Mouse (Mus musculus) liver, adult 2 months (tissue): ENCODE measurements around the gene Col12a1. TPM values are rescaled to one million over a fixed set of nuclear protein-coding genes. Genes with fewer than 3 reads are reported as not detected.
A peak's percentile ranks its signal among the peaks of the same experiment; 100 is the strongest.

Source experiments
- DNase-seq: peaks from one replicate; pipeline ENCODE4 v3.0.0-alpha.2; 2011; ENCODE audit warnings: low read depth, low spot score; ENCODE audit errors: extremely low read depth
- H3K27ac ChIP-seq: fragments of 200-500 bp; replicated peaks from 2 replicates; pipeline ENCODE4 v1.5.1; 2012; ENCODE audit warnings: low read depth, mild to moderate bottlenecking, control low read depth, inconsistent platforms, low read length; ENCODE audit not compliant: insufficient read depth
- H3K27me3 ChIP-seq: fragments of 200-500 bp; 2 replicates; pipeline ENCODE4 v1.6.1; 2012; ENCODE audit warnings: mild to moderate bottlenecking, moderate library complexity, low read length, inconsistent platforms; ENCODE audit not compliant: control insufficient read depth, insufficient read depth
- H3K36me3 ChIP-seq: fragments of 200-500 bp; 2 replicates; pipeline ENCODE4 v1.6.1; 2012; ENCODE audit warnings: low read length, inconsistent platforms; ENCODE audit not compliant: control insufficient read depth, insufficient read depth
- H3K4me1 ChIP-seq: fragments of 200-500 bp; 2 replicates; pipeline ENCODE4 v1.6.1; 2011; ENCODE audit warnings: low read length; ENCODE audit not compliant: control insufficient read depth, insufficient read depth
- H3K4me3 ChIP-seq: fragments of 200-500 bp; 2 replicates; pipeline ENCODE4 v1.5.1; 2011; ENCODE audit warnings: low read depth, mild to moderate bottlenecking, control low read depth, low read length, moderate library complexity; ENCODE audit not compliant: insufficient read depth
- H3K79me2 ChIP-seq: fragments of 200-500 bp; 2 replicates; pipeline ENCODE4 v1.6.1; 2012; ENCODE audit warnings: inconsistent platforms, mild to moderate bottlenecking, low read length, moderate library complexity; ENCODE audit not compliant: control insufficient read depth, insufficient read depth
- H3K9ac ChIP-seq: fragments of 200-500 bp; 2 replicates; pipeline ENCODE4 v1.6.1; 2012; ENCODE audit warnings: low read depth, mild to moderate bottlenecking, control low read depth, inconsistent platforms, low read length
- CTCF ChIP-seq: fragments of 200-500 bp; IDR thresholded peaks from 2 replicates; pipeline ENCODE4 v1.5.1; 2011; ENCODE audit warnings: low read depth, low read length, control low read depth
- POLR2A ChIP-seq: fragments of 200-500 bp; IDR thresholded peaks from 2 replicates; pipeline ENCODE4 v1.6.1; 2011; ENCODE audit warnings: low read length, control low read depth; ENCODE audit not compliant: insufficient read depth; ENCODE audit errors: extremely low read depth
- WGBS: fragments of 180-500 bp; shearing (Covaris S2); methylation state at CpG from one replicate; pipeline ENCODE4 v1.1.7; 2018; 5-methylcytosine and 5-hydroxymethylcytosine counted together
- polyA plus RNA-seq: library from polyadenylated mRNA; depleted of rRNA; stranded (reverse); fragments of >200 nt; gene quantifications from 2 replicates; pipeline ENCODE4 v1.2.3, GENCODE M21; 2012
- total RNA-seq: library from RNA; depleted of rRNA; stranded (reverse); fragments of >200 nt; gene quantifications from 2 replicates; pipeline ENCODE4 v1.2.3, GENCODE M21; 2014

Gene Col12a1
- total and polyA plus RNA-seq, 2 experiments, result 1.0 to 1.8 TPM

DNA sequence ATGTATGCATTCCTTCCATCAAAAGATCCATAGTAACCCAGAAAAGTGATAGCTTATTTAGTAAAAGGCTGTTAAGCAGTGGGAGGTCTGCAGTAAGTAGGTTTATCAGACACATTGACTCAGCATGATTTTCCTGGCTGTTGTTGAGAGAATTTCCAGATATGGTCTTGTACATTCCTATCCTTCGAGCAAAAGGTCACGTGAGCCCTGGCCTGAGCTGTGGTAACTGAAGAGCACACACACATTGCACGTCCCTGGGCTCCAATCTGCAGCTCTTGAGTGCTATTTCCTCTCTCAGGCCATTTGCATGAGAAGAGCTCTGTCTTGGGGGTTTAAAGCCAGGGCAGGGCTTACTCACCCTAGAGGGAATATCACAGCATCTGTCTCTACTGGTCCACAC, 101.3 kb downstream of the Col12a1 start:
- H3K9ac ChIP-seq, result no peak overlapping the region
- H3K36me3 ChIP-seq, result no peaks in the 10 kb centered on the region
- no peaks in the 10 kb centered on the region for H3K79me2 ChIP-seq
- peak; percentile 21 for DNase-seq
- no peak overlapping the region for H3K4me3 ChIP-seq
- no peaks in the 10 kb centered on the region for H3K27me3 ChIP-seq
- no peaks in the 10 kb centered on the region for H3K4me1 ChIP-seq
- 44% methylated on average over 3 of the region's 3 CpGs for WGBS
- TF ChIP-seq POLR2A (no peak), CTCF (no peak)
- no peak overlapping the region for H3K27ac ChIP-seq

DNA sequence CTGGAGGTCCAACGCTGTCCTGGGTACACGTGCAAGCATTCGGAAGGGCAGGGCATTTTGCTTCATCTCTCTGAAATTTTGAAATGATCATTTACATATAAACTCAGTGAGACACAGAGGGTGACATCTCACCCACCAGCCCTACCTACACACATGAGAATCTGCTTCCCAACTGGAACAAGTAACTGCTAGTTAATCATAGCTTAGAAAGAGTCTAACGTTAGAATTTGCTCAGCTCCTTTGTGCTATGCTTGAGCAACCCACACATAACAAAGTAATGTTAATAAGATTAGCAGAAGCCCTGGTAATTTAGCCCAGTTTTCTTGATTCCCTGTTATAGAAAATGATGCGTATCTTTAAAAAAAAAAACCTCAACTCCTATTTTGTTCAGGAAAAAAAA, 102.6 kb downstream of the Col12a1 start:
- no peak for DNase-seq
- no peak for TF ChIP-seq CTCF
- TF ChIP-seq POLR2A, result no peak
- no peak overlapping the region for H3K27ac ChIP-seq
- no peaks in the 10 kb centered on the region for H3K79me2 ChIP-seq
- 90% methylated on average over 5 of the region's 5 CpGs for WGBS
- no peak overlapping the region for H3K9ac ChIP-seq
- no peaks in the 10 kb centered on the region for H3K27me3 ChIP-seq
- no peak overlapping the region for H3K4me3 ChIP-seq
- H3K4me1 ChIP-seq, result no peaks in the 10 kb centered on the region
- no peaks in the 10 kb centered on the region for H3K36me3 ChIP-seq

DNA sequence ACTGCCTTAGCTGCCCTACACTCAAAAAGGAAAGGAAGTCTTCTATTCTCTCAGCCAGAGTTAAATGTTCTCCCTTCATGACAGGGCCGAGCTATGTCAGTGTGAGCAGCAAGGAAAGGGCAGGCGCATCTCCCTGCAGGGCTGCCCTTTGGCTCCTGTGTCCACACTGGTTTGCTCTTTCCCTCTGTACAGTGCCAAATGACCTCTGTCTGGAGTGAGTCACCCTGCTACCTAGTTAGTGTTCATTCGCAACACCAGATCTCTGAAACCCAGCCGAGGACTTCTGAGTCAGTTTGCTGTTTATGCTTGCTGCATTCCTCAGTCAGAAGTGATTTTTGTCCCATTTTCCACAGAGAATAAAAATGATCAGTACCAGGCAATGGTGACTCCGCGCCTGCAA, 108.3 kb downstream of the Col12a1 start:
- H3K79me2 ChIP-seq, result no peaks in the 10 kb centered on the region
- no peaks in the 10 kb centered on the region for H3K27me3 ChIP-seq
- H3K9ac ChIP-seq, result peak overlapping the region; percentile 48
- TF ChIP-seq CTCF (no peak), POLR2A (no peak)
- H3K27ac ChIP-seq, result peak overlapping the region; percentile 80
- no peaks in the 10 kb centered on the region for H3K36me3 ChIP-seq
- WGBS, result 16% methylated on average over 6 of the region's 6 CpGs
- DNase-seq, result peak; percentile 99
- H3K4me1 ChIP-seq, result peaks cover 6% of the 10 kb centered on the region; the same call in 1 of the 2 replicates
- H3K4me3 ChIP-seq, result no peak overlapping the region

DNA sequence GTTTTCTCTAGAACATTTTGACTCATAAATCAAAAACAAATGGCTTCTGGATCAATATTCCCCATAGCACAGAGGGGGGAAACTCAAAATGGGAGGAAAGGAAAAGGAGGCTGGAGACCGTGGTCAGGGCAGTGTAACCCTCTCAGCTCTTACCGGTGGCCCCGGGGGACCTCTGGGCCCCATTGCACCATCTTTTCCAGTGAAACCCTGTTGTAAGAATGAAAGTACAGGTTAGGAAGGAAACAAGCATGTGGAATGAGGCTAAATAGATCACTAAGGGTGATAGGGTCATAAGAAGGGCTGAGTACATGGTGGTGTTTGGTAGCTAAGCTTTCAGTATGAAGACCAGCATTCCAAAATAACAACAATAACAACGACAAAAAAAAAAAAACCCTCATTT, 109.0 kb downstream of the Col12a1 start:
- Histone ChIP-seq H3K79me2 (no peaks in the 10 kb centered on the region), H3K36me3 (no peaks in the 10 kb centered on the region), H3K4me3 (no peak overlapping the region), H3K27ac (peak overlapping the region; percentile 63; the same call in 1 of the 2 replicates), H3K27me3 (no peaks in the 10 kb centered on the region), H3K9ac (no peak overlapping the region), H3K4me1 (peaks cover 6% of the 10 kb centered on the region; the same call in 1 of the 2 replicates)
- TF ChIP-seq CTCF (no peak), POLR2A (no peak)
- peak; percentile 53 for DNase-seq
- WGBS, result 31% methylated on average over 4 of the region's 4 CpGs

DNA sequence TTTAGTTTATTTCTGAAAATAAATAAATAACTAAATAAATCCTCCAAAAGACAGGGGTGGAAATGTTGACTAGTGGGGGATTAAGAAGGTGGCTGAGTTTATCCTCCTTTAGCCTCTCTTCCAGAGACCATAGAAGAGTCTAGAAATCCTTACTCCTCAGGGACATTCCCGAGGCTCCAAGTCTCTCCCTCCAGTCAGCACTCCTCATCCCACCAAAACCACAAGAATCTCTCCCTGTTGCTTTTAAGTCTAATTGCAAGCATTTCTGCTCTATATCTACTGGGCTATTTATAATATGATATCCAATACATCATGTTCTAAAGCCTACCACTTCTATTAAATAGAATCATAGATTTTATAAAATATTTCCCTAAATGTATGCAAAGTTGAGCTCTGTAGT, 109.8 kb downstream of the Col12a1 start:
- H3K27ac ChIP-seq, result no peak overlapping the region
- no peaks in the 10 kb centered on the region for H3K79me2 ChIP-seq
- DNase-seq, result no peak
- WGBS, result 84% methylated on average over 1 of the region's 1 CpGs
- no peaks in the 10 kb centered on the region for H3K36me3 ChIP-seq
- peaks cover 6% of the 10 kb centered on the region; the same call in 1 of the 2 replicates for H3K4me1 ChIP-seq
- H3K9ac ChIP-seq, result no peak overlapping the region
- no peaks in the 10 kb centered on the region for H3K27me3 ChIP-seq
- H3K4me3 ChIP-seq, result no peak overlapping the region
- no peak for TF ChIP-seq POLR2A
- no peak for TF ChIP-seq CTCF

DNA sequence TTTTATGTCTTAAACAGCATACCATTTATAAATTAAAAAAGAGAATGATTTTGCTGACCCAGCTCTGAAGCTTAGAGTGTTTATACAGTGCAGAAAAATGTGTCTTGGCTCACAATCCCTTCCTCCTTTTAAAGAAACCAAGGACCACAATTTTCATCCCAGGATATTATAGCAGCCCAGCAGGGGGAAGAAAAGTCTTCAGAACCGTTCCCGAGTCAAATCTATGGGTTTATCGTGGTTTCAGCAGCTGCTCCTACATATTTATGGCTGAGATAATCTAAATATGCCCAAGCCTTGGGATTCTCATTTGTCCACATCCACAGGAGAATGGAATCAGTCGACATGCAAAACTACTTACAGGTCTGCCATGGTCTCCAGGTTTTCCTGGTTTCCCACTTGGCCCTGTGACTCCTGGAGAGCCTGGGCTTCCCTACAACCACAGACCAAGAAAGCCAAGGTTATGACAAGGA, 110.5 kb downstream of the Col12a1 start:
- no peak overlapping the region for H3K9ac ChIP-seq
- H3K4me3 ChIP-seq, result no peak overlapping the region
- no peaks in the 10 kb centered on the region for H3K79me2 ChIP-seq
- no peaks in the 10 kb centered on the region for H3K27me3 ChIP-seq
- H3K27ac ChIP-seq, result no peak overlapping the region
- DNase-seq, result no peak
- TF ChIP-seq POLR2A, result no peak
- TF ChIP-seq CTCF, result no peak
- H3K36me3 ChIP-seq, result no peaks in the 10 kb centered on the region
- WGBS, result 78% methylated on average over 4 of the region's 4 CpGs
- H3K4me1 ChIP-seq, result peaks cover 6% of the 10 kb centered on the region; the same call in 1 of the 2 replicates
